Mouse (Mus musculus): Measurements from ENCODE around the gene Cenpc1. TPM values are rescaled to one million over a fixed set of nuclear protein-coding genes. Genes with fewer than 3 reads are reported as not detected.

The Cenpc1 gene
- polyA plus RNA-seq, 1 experiment: 1.7 TPM

- TF ChIP-seq GATA1 (IDR thresholded peaks at IDR 0.05; ENCODE audit: borderline replicate concordance, low read length): no peak
- no peaks in the 10 kb centered on the region for H3K4me1 ChIP-seq
- H3K4me3 ChIP-seq (replicated peaks): no peak overlapping the region
- no peaks in the 10 kb centered on the region for H3K9me3 ChIP-seq
- H3K27me3 ChIP-seq (replicated peaks): no peaks in the 10 kb centered on the region
- no peaks in the 10 kb centered on the region for H3K36me3 ChIP-seq (replicated peaks; ENCODE audit: low read length)
These were observed 102.6 kb downstream of the Cenpc1 start for GRCm38 (mm10) chr5:85962791-85963190.

Other genes with a start within 250 kb of the Cenpc1 start
- 0.97 and 21.5 TPM in 2 replicates for gene Stap1, start 6.2 kb upstream of the Cenpc1 start, polyA plus RNA-seq (2012; ENCODE audit: insufficient read depth, low replicate concordance)
- 0.53 TPM in 1 of 2 replicates, not detected in the other for gene Uba6, start 107.2 kb upstream of the Cenpc1 start, polyA plus RNA-seq (2012; ENCODE audit: insufficient read depth, low replicate concordance)
- gene Gnrhr, start 132.3 kb upstream of the Cenpc1 start, polyA plus RNA-seq (2012; ENCODE audit: insufficient read depth, low replicate concordance): not detected in 2 replicates
- not detected in 2 replicates for gene Tmprss11c, start 223.7 kb upstream of the Cenpc1 start, polyA plus RNA-seq (2012; ENCODE audit: insufficient read depth, low replicate concordance)